Mouse (Mus musculus) stomach, embryonic 16.5 days (tissue): Measurements from ENCODE around the gene Fbxo4. TPM values are rescaled to one million over a fixed set of nuclear protein-coding genes. Genes with fewer than 3 reads are reported as not detected.
A peak's percentile ranks its signal among the peaks of the same experiment; 100 is the strongest.

Experiments used
- ATAC-seq: fragments of 200-750 bp; cut with Nextera tagmentation; 2 replicates; pipeline ENCODE4 v1.8.0; 2017; ENCODE audit warnings: moderate number of reproducible peaks, moderate TSS enrichment; ENCODE audit not compliant: insufficient read depth, low FRiP score
- H3K27ac ChIP-seq: fragments of 300-500 bp; sonication (generic); 2 replicates; pipeline ENCODE4 v1.5.1; 2014; ENCODE audit warnings: low read length
- H3K27me3 ChIP-seq: fragments of 300-500 bp; sonication (generic); 2 replicates; pipeline ENCODE4 v1.6.1; 2014; ENCODE audit warnings: low read length, control low read depth, mixed read lengths; ENCODE audit not compliant: control insufficient read depth, insufficient read depth
- H3K36me3 ChIP-seq: fragments of 300-500 bp; sonication (generic); 2 replicates; pipeline ENCODE4 v1.6.1; 2014; ENCODE audit warnings: low read length; ENCODE audit not compliant: control insufficient read depth, insufficient read depth
- H3K4me1 ChIP-seq: fragments of 300-500 bp; sonication (generic); 2 replicates; pipeline ENCODE4 v1.6.1; 2014; ENCODE audit warnings: low read length, control low read depth, mixed read lengths; ENCODE audit not compliant: control insufficient read depth, insufficient read depth
- H3K4me2 ChIP-seq: fragments of 300-500 bp; sonication (generic); 2 replicates; pipeline ENCODE4 v1.6.1; 2014; ENCODE audit warnings: low read depth, low read length, mixed read lengths
- H3K4me3 ChIP-seq: fragments of 300-500 bp; sonication (generic); replicated peaks from 2 replicates; pipeline ENCODE4 v1.5.1; 2014; ENCODE audit warnings: mild to moderate bottlenecking, low read length
- H3K9ac ChIP-seq: fragments of 300-500 bp; sonication (generic); 2 replicates; pipeline ENCODE4 v1.6.1; 2014; ENCODE audit warnings: low read length
- H3K9me3 ChIP-seq: fragments of 300-500 bp; sonication (generic); replicated peaks from 2 replicates; pipeline ENCODE4 v1.6.1; 2016; ENCODE audit warnings: low read length, control low read depth; ENCODE audit not compliant: control insufficient read depth
- WGBS: fragments of 180-500 bp; shearing (Covaris S2); extraction: QIAGEN DNeasy Blood & Tissue Kit; methylation state at CpG from one replicate; pipeline ENCODE4 v1.1.7; 2014; 5-methylcytosine and 5-hydroxymethylcytosine counted together
- polyA plus RNA-seq: library from polyadenylated mRNA; unstranded; fragments of >200 nt; fragmentation: Nextera tagmentation; extraction: Ambion mirVana; gene quantifications from 2 replicates; pipeline ENCODE4 v1.2.1, GENCODE M21; 2015

Gene Fbxo4
- polyA plus RNA-seq, 1 experiment from 2014 or later, result 11.7 TPM

DNA sequence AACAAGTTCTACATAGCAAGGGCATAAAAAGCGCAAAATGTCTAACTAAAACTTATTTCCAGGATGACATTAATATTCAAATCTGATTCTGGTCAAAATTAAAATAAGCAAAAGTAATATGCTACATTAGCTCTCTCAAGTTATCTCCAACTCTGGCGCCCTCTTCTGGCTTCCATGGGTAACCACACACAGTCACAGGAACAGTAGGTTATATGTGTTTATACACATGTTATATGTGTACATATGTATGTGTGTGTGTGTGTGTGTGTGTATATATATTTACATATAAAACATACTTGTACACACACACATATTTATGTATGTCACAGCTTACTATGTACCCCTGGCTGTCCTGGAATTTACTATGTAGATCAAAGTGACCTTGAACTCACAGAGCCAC is 8.6 kb upstream of the Fbxo4 start:
- 67% methylated on average over 2 of the region's 2 CpGs for WGBS
- no peaks in the 10 kb centered on the region for H3K9me3 ChIP-seq
- H3K27ac ChIP-seq, result no peak overlapping the region
- H3K36me3 ChIP-seq, result peaks cover 17% of the 10 kb centered on the region
- H3K9ac ChIP-seq, result no peak overlapping the region
- H3K4me3 ChIP-seq, result no peak overlapping the region
- H3K27me3 ChIP-seq, result no peaks in the 10 kb centered on the region
- H3K4me2 ChIP-seq, result no peak overlapping the region
- H3K4me1 ChIP-seq, result no peaks in the 10 kb centered on the region
- ATAC-seq, result no peak

DNA sequence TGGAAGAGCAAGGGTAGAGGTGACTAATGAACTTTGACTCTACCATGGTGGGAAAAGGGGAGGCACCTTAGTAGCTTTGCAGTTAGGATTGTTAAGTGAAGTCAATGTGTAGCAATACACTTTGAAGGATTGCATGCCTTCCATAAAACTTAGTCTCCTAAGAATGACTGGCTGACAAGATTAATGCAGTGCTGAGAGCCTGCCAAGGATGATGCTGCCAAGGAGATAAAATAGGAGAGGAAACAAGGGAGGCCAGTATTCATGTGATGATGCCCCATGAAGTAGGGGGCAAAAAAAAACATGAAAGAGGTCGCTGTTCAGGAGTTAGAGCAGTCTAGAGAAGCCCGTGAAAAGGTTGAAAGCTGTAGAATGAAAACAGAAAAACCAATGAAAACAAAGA is 5.5 kb upstream of the Fbxo4 start:
- 0 out of 2 replicates have a peak, but pooled peaks cover 4% of the 10 kb centered on the region for H3K36me3 ChIP-seq
- ATAC-seq, result no peak
- 0 out of 2 replicates have a peak, but pooled peaks cover 3% of the 10 kb centered on the region for H3K4me1 ChIP-seq

DNA sequence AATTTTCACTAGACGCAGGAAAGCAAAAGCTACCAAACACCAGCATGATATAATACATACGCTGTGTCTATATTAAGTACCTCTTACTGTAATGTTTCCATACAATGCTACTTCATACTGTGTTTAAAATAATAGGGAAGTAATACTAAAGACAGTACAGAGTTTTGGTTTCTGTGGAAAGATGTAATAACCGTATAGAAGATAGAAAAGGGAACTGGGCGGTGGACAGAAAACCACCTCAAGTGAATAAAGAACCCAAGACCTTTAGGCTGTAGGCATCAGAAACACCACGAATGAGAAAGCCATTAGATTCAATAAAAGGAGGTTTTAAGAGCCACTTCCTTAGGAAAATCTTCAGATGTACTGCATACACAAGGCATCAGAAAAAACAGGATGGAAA is 3.4 kb upstream of the Fbxo4 start:
- Histone ChIP-seq H3K27me3 (no peaks in the 10 kb centered on the region), H3K4me1 (0 out of 2 replicates have a peak, but pooled peaks cover 5% of the 10 kb centered on the region), H3K9me3 (no peaks in the 10 kb centered on the region), H3K27ac (no peak overlapping the region), H3K4me3 (no peak overlapping the region), H3K36me3 (0 out of 2 replicates have a peak, but pooled peaks cover 4% of the 10 kb centered on the region), H3K4me2 (no peak overlapping the region), H3K9ac (no peak overlapping the region)
- 86% methylated on average over 5 of the region's 5 CpGs for WGBS
- no peak for ATAC-seq

More for the DNA sequence above, 5.5 kb upstream of the Fbxo4 start:
- no peak overlapping the region for H3K27ac ChIP-seq
- no peak overlapping the region for H3K4me3 ChIP-seq
- H3K4me2 ChIP-seq, result no peak overlapping the region
- no peak overlapping the region for H3K9ac ChIP-seq
- H3K9me3 ChIP-seq, result no peaks in the 10 kb centered on the region
- no peaks in the 10 kb centered on the region for H3K27me3 ChIP-seq
- 86% methylated on average over 2 of the region's 2 CpGs for WGBS

DNA sequence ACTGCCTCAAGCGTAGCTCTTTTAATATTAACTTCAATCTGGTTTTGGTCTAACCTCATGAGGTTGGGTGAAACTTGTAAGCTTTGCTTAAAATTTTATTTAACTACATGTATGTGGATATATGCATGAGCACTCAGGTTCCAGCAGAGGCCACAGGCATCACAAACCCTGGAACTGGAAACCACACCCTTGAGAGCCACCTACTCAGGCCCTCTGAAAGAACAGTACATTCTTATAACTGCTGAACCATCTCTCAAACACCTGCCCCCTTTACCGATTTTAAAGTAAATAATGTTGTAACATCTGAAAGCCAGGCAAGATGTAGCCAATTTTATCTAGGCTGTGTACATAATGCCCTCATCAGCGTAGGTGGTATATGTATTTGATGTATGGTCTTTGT is 498 bp upstream of the Fbxo4 start:
- H3K9ac ChIP-seq, result peak overlapping the region; percentile 97
- no peak for ATAC-seq
- peak overlapping the region; percentile 71 for H3K4me3 ChIP-seq

DNA sequence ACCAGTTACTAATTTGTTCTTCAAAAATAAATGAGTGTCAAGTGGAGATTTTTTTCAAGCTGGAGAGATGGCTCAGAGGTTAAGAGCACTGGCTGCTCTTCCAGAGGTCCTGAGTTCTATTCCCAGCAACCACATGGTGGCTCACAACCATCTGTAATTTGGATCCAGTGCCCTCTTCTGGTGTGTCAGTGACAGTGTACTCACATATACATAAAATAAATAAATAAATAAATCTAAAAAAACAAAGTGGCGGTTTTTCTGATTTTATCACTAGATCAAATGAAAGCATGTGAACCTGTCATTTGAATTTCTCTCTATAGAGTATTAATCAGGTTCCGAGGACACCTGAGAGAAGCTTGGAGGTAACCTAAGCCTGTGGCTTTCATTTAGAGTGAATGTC is 1.1 kb downstream of the Fbxo4 start:
- Histone ChIP-seq H3K9me3 (no peaks in the 10 kb centered on the region), H3K9ac (no peak overlapping the region), H3K27ac (no peak overlapping the region), H3K27me3 (no peaks in the 10 kb centered on the region), H3K4me2 (peak overlapping the region; percentile 81; the same call in 1 of the 2 replicates), H3K4me1 (0 out of 2 replicates have a peak, but pooled peaks cover 5% of the 10 kb centered on the region), H3K36me3 (no peaks in the 10 kb centered on the region; the same call in 1 of the 2 replicates), H3K4me3 (no peak overlapping the region)
- no peak for ATAC-seq
- 90% methylated on average over 2 of the region's 2 CpGs for WGBS

More for the DNA sequence above, 498 bp upstream of the Fbxo4 start:
- Histone ChIP-seq H3K27ac (peak overlapping the region; percentile 98), H3K27me3 (no peaks in the 10 kb centered on the region), H3K9me3 (no peaks in the 10 kb centered on the region), H3K36me3 (0 out of 2 replicates have a peak, but pooled peaks cover 3% of the 10 kb centered on the region), H3K4me1 (0 out of 2 replicates have a peak, but pooled peaks cover 5% of the 10 kb centered on the region), H3K4me2 (peak overlapping the region; percentile 81)
- WGBS, result 67% methylated on average over 3 of the region's 3 CpGs

DNA sequence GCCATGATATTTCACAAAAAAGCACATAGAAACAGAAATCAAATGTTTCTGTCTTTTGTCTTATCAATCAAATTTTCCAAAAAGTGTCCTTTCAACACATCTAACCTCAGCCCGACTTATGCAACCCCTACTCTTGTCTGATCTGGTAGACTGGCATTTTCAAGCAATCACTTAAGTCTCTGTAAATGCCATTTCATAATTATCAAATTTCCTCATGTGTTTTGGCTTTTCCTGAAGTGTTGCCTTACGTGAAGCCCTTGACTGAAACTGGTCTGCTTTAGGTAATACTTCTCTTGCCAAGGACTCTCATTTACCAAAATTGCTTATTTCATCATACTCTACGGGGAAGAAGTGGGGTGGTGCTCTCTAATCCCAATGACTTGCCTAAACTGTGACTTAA is 6.1 kb downstream of the Fbxo4 start:
- Histone ChIP-seq H3K4me1 (no peaks in the 10 kb centered on the region), H3K27me3 (no peaks in the 10 kb centered on the region), H3K36me3 (peaks cover 3% of the 10 kb centered on the region; the same call in 1 of the 2 replicates), H3K27ac (no peak overlapping the region), H3K9ac (no peak overlapping the region), H3K9me3 (no peaks in the 10 kb centered on the region), H3K4me3 (no peak overlapping the region), H3K4me2 (no peak overlapping the region)
- ATAC-seq, result no peak
- 84% methylated on average over 3 of the region's 3 CpGs for WGBS

DNA sequence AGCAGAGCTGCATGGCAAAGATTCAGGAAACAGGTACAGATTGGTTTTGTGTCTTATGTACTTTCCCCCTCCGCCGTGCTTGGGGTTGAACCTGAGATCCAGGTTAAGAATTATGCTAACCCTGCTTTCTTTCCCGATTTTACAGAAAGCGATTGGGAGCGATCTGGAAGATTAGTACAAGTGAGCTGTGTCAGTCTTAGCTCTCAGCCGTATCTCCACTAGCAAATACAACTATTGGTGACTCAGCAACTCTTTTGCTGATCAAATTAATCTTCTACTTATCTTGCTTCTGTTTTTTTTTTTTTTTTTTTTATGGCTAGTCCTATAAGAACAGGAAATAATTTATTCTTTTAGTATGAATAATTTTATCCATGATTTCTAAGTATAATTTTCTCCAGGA is 9.2 kb downstream of the Fbxo4 start:
- H3K9ac ChIP-seq, result no peak overlapping the region
- H3K4me1 ChIP-seq, result no peaks in the 10 kb centered on the region
- H3K9me3 ChIP-seq, result no peaks in the 10 kb centered on the region
- no peak for ATAC-seq
- WGBS, result 94% methylated on average over 6 of the region's 6 CpGs
- peaks cover 3% of the 10 kb centered on the region for H3K36me3 ChIP-seq
- no peak overlapping the region for H3K4me3 ChIP-seq
- no peak overlapping the region for H3K27ac ChIP-seq
- no peak overlapping the region for H3K4me2 ChIP-seq
- H3K27me3 ChIP-seq, result no peaks in the 10 kb centered on the region

DNA sequence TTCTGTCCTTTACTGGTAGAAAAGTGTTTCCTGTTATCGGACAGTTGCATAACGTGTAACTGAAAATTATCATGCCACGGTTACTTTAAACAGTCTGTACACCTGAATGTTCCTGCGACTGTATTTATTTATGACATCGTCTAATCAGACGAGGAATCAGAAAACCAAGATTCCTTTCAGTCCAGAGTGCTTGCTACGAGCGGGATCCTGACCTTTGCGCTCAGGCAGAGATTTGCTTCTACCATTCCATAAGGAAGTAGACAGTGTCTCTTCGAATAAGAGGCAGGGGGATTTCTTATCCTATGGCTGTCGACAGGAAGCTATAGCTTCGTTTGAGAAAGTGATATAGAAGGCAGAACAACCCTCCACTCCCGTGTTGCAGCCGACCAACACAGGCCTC is 9.6 kb downstream of the Fbxo4 start:
- peaks cover 3% of the 10 kb centered on the region for H3K36me3 ChIP-seq
- no peak overlapping the region for H3K9ac ChIP-seq
- H3K4me2 ChIP-seq, result no peak overlapping the region
- no peak for ATAC-seq
- H3K4me1 ChIP-seq, result no peaks in the 10 kb centered on the region
- H3K27me3 ChIP-seq, result no peaks in the 10 kb centered on the region
- H3K9me3 ChIP-seq, result no peaks in the 10 kb centered on the region
- H3K27ac ChIP-seq, result no peak overlapping the region
- WGBS, result 83% methylated on average over 14 of the region's 14 CpGs
- H3K4me3 ChIP-seq, result no peak overlapping the region

DNA sequence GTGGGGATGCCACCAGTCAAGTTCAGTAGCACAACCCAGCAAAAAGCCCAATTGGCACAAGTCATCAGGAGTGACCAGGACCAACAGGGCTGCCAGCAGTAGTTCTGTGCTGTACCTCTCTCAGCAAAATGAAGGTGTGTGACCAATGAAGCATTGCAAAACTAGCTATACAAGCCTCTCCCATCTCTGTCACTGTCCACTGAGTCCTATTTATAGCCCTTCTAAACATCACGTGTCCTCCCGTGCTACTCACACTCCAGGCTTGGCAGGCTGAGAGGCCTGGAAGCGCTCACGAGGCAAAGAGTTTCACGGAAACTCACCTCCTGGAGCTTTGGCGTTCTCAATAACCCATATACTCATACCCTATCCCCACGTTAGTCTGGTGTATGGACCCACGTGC is 17.1 kb downstream of the Fbxo4 start:
- no peak for ATAC-seq
- H3K4me2 ChIP-seq, result no peak overlapping the region
- H3K27ac ChIP-seq, result no peak overlapping the region
- no peak overlapping the region for H3K4me3 ChIP-seq
- H3K9ac ChIP-seq, result no peak overlapping the region
- no peaks in the 10 kb centered on the region for H3K9me3 ChIP-seq
- no peaks in the 10 kb centered on the region for H3K4me1 ChIP-seq
- H3K27me3 ChIP-seq, result no peaks in the 10 kb centered on the region
- 83% methylated on average over 8 of the region's 8 CpGs for WGBS
- H3K36me3 ChIP-seq, result no peaks in the 10 kb centered on the region
